Mouse (Mus musculus) midbrain, embryonic 10.5 days (tissue): ENCODE results near the gene Daxx. TPM values are rescaled to one million over a fixed set of nuclear protein-coding genes. Genes with fewer than 3 reads are reported as not detected.
"Not testable (repeated sequence)": the region's sequence is repeated elsewhere in the genome, so short reads cannot be mapped to it uniquely, and the experiment has no call there.

ENCODE experiments used
- DNase-seq: peaks from one replicate; pipeline ENCODE4 v3.0.0-alpha.2; 2017; ENCODE audit warnings: low spot score
- H3K27ac ChIP-seq: fragments of 300-500 bp; sonication (generic); replicated peaks from 2 replicates; pipeline ENCODE4 v1.5.1; 2016; ENCODE audit warnings: mild to moderate bottlenecking
- H3K27me3 ChIP-seq: fragments of 300-500 bp; sonication (generic); 2 replicates; pipeline ENCODE4 v1.6.1; 2016; ENCODE audit warnings: low read depth, mild to moderate bottlenecking; ENCODE audit not compliant: poor library complexity, severe bottlenecking
- H3K36me3 ChIP-seq: fragments of 300-500 bp; sonication (generic); 2 replicates; pipeline ENCODE4 v1.6.1; 2016; ENCODE audit warnings: mild to moderate bottlenecking, moderate library complexity
- H3K4me1 ChIP-seq: fragments of 300-500 bp; sonication (generic); 2 replicates; pipeline ENCODE4 v1.6.1; 2016
- H3K4me3 ChIP-seq: fragments of 300-500 bp; sonication (generic); 2 replicates; pipeline ENCODE4 v1.5.1; 2016; ENCODE audit warnings: mild to moderate bottlenecking, moderate library complexity
- H3K9me3 ChIP-seq: fragments of 300-500 bp; sonication (generic); replicated peaks from 2 replicates; pipeline ENCODE4 v1.6.1; 2016; ENCODE audit warnings: mild to moderate bottlenecking
- WGBS: fragments of 180-500 bp; shearing (Covaris S2); methylation state at CpG from one replicate; pipeline ENCODE4 v1.1.7; 2016; 5-methylcytosine and 5-hydroxymethylcytosine counted together
- polyA plus RNA-seq: library from polyadenylated mRNA; unstranded; fragments of >200 nt; fragmentation: Nextera tagmentation; extraction: Ambion mirVana; gene quantifications from 2 replicates; pipeline ENCODE4 v1.2.1, GENCODE M21; 2016

Gene Daxx
- polyA plus RNA-seq, 1 experiment from 2014 or later, result 82.6 TPM

GRCm38 (mm10) chr17:33892429-33892828 lies 16.8 kb upstream of the Daxx start:
- H3K36me3 ChIP-seq, result 0 out of 2 replicates have a peak, but pooled peaks cover 4% of the 10 kb centered on the region
- no peak for DNase-seq
- 16% methylated on average over 7 of the region's 7 CpGs for WGBS
- no peak overlapping the region for H3K4me3 ChIP-seq
- no peak overlapping the region for H3K27ac ChIP-seq
- H3K4me1 ChIP-seq, result peaks cover 19% of the 10 kb centered on the region
- H3K9me3 ChIP-seq, result no peaks in the 10 kb centered on the region
- H3K27me3 ChIP-seq, result no peaks in the 10 kb centered on the region

- H3K27ac ChIP-seq, H3K27me3 ChIP-seq, H3K4me3 ChIP-seq, H3K36me3 ChIP-seq, H3K9me3 ChIP-seq, DNase-seq: not testable (repeated sequence)
- H3K4me1 ChIP-seq, result peaks cover 15% of the 10 kb centered on the region
- WGBS, result 76% methylated on average over 4 of the region's 4 CpGs
These were observed 16.2 kb upstream of the Daxx start for GRCm38 (mm10) chr17:33893011-33893410.

- H3K4me1 ChIP-seq, result no peaks in the 10 kb centered on the region
- no peak overlapping the region for H3K27ac ChIP-seq
- no peak for DNase-seq
- no peak overlapping the region for H3K4me3 ChIP-seq
- no peaks in the 10 kb centered on the region for H3K36me3 ChIP-seq
- WGBS, result 43% methylated on average over 6 of the region's 6 CpGs
- H3K27me3 ChIP-seq, result no peaks in the 10 kb centered on the region
- no peaks in the 10 kb centered on the region for H3K9me3 ChIP-seq
These were observed 12.0 kb upstream of the Daxx start for GRCm38 (mm10) chr17:33897114-33897794.

GRCm38 (mm10) chr17:33898193-33898592 lies 11.0 kb upstream of the Daxx start:
- 92% methylated on average over 4 of the region's 4 CpGs for WGBS
- H3K4me3 ChIP-seq, H3K4me1 ChIP-seq, H3K9me3 ChIP-seq, H3K27me3 ChIP-seq, H3K36me3 ChIP-seq, DNase-seq, H3K27ac ChIP-seq: not testable (repeated sequence)

GRCm38 (mm10) chr17:33899642-33900041 lies 9.6 kb upstream of the Daxx start:
- Histone ChIP-seq H3K4me3 (no peak overlapping the region), H3K9me3 (no peaks in the 10 kb centered on the region), H3K4me1 (peaks cover under 1% of the 10 kb centered on the region; the same call in 1 of the 2 replicates), H3K27me3 (no peaks in the 10 kb centered on the region), H3K27ac (no peak overlapping the region), H3K36me3 (no peaks in the 10 kb centered on the region)
- DNase-seq, result no peak
- WGBS, result 87% methylated on average over 4 of the region's 4 CpGs

- H3K9me3 ChIP-seq, result no peaks in the 10 kb centered on the region
- H3K36me3 ChIP-seq, result no peaks in the 10 kb centered on the region
- peaks cover 5% of the 10 kb centered on the region for H3K4me1 ChIP-seq
- no peaks in the 10 kb centered on the region for H3K27me3 ChIP-seq
- no peak for DNase-seq
- H3K27ac ChIP-seq, result no peak overlapping the region
- no peak overlapping the region for H3K4me3 ChIP-seq
- WGBS, result 88% methylated on average over 7 of the region's 7 CpGs
These were observed 8.8 kb upstream of the Daxx start for GRCm38 (mm10) chr17:33900281-33900988.

- Histone ChIP-seq H3K27me3 (no peaks in the 10 kb centered on the region), H3K4me3 (no peak overlapping the region), H3K27ac (no peak overlapping the region), H3K36me3 (no peaks in the 10 kb centered on the region), H3K9me3 (no peaks in the 10 kb centered on the region), H3K4me1 (peaks cover 5% of the 10 kb centered on the region)
- WGBS, result 86% methylated on average over 4 of the region's 4 CpGs
- DNase-seq, result no peak
These were observed 8.3 kb upstream of the Daxx start for GRCm38 (mm10) chr17:33900989-33901314.

GRCm38 (mm10) chr17:33901653-33902052 lies 7.6 kb upstream of the Daxx start:
- Histone ChIP-seq H3K27ac (no peak overlapping the region), H3K4me1 (peaks cover 5% of the 10 kb centered on the region), H3K4me3 (no peak overlapping the region), H3K27me3 (peaks cover 1% of the 10 kb centered on the region; the same call in 1 of the 2 replicates), H3K9me3 (no peaks in the 10 kb centered on the region), H3K36me3 (no peaks in the 10 kb centered on the region)
- DNase-seq, result no peak
- 87% methylated on average over 4 of the region's 4 CpGs for WGBS

GRCm38 (mm10) chr17:33902079-33902478 lies 7.1 kb upstream of the Daxx start:
- H3K27me3 ChIP-seq, result peaks cover 6% of the 10 kb centered on the region; the same call in 1 of the 2 replicates
- H3K36me3 ChIP-seq, result no peaks in the 10 kb centered on the region
- no peak overlapping the region for H3K4me3 ChIP-seq
- H3K4me1 ChIP-seq, result peaks cover 5% of the 10 kb centered on the region
- DNase-seq, result no peak
- H3K9me3 ChIP-seq, result no peaks in the 10 kb centered on the region
- H3K27ac ChIP-seq, result no peak overlapping the region
- 88% methylated on average over 4 of the region's 4 CpGs for WGBS

GRCm38 (mm10) chr17:33902491-33902890 lies 6.7 kb upstream of the Daxx start:
- Histone ChIP-seq H3K4me1 (peaks cover 5% of the 10 kb centered on the region), H3K27ac (no peak overlapping the region), H3K36me3 (no peaks in the 10 kb centered on the region), H3K27me3 (peaks cover 7% of the 10 kb centered on the region; the same call in 1 of the 2 replicates), H3K4me3 (no peak overlapping the region), H3K9me3 (no peaks in the 10 kb centered on the region)
- no peak for DNase-seq
- WGBS, result 85% methylated on average over 7 of the region's 7 CpGs

- H3K36me3 ChIP-seq, H3K9me3 ChIP-seq, H3K27me3 ChIP-seq, H3K4me3 ChIP-seq, H3K27ac ChIP-seq, DNase-seq: not testable (repeated sequence)
- 80% methylated on average over 6 of the region's 6 CpGs for WGBS
- peaks cover 17% of the 10 kb centered on the region for H3K4me1 ChIP-seq
These were observed 5.1 kb upstream of the Daxx start for GRCm38 (mm10) chr17:33903911-33904651.

GRCm38 (mm10) chr17:33904835-33905234 lies 4.4 kb upstream of the Daxx start, which contains the start of gene Platr17:
Platr17 (plus strand) TSS chr17:33905135.
- H3K4me3 ChIP-seq, H3K27ac ChIP-seq, H3K27me3 ChIP-seq, H3K36me3 ChIP-seq, H3K9me3 ChIP-seq, DNase-seq: not testable (repeated sequence)
- WGBS, result 29% methylated on average over 4 of the region's 4 CpGs
- H3K4me1 ChIP-seq, result peaks cover 18% of the 10 kb centered on the region
